Mouse (Mus musculus) liver, postnatal 0 days (tissue): ENCODE results near the gene Pnpla8.

Experiments used
- CTCF ChIP-seq: sonication (generic); IDR thresholded peaks from 2 replicates; pipeline ENCODE4 v1.5.1; 2016; ENCODE audit warnings: antibody characterized with exemption, low read depth
- EP300 ChIP-seq: IDR thresholded peaks from 2 replicates; pipeline ENCODE4 v1.6.1; 2016; ENCODE audit warnings: antibody characterized with exemption, low read depth, mild to moderate bottlenecking

DNA sequence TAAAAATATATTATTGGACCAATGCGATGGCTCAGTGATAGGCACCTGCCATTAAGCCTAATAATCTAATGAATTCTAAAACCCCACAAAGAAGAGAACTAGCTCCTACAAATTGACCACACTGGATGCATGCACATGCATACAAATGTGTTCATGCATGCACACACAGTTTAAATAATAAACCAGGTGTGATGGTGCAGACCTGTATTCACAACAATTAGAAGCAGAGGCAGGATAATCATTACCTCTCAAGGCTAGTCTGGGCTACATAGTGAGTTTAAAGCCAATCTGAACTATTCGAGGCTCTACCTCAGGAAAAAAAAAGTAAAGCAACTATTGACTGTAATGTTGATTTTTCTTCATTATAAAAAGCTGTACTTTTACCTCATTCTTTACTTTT lies 94.0 kb downstream of the Pnpla8 start:
- TF ChIP-seq EP300 (no peak), CTCF (no peak)
